Mouse (Mus musculus) lung, embryonic 16.5 days (tissue): ENCODE results near the gene Cmas. TPM values are rescaled to one million over a fixed set of nuclear protein-coding genes. Genes with fewer than 3 reads are reported as not detected.
A peak's percentile ranks its signal among the peaks of the same experiment; 100 is the strongest.

Experiments used
- ATAC-seq: fragments of 200-750 bp; cut with Nextera tagmentation; 2 replicates; pipeline ENCODE4 v1.8.0; 2017; ENCODE audit warnings: low read depth, mild to moderate bottlenecking, moderate library complexity
- H3K27ac ChIP-seq: fragments of 300-500 bp; sonication (generic); 2 replicates; pipeline ENCODE4 v1.5.1; 2014; ENCODE audit warnings: mild to moderate bottlenecking, control low read depth, low read length
- H3K27me3 ChIP-seq: fragments of 300-500 bp; sonication (generic); 2 replicates; pipeline ENCODE4 v1.6.1; 2014; ENCODE audit warnings: low read depth, low read length, mixed read lengths; ENCODE audit not compliant: control insufficient read depth, insufficient read depth
- H3K36me3 ChIP-seq: fragments of 300-500 bp; sonication (generic); 2 replicates; pipeline ENCODE4 v1.6.1; 2014; ENCODE audit warnings: low read length; ENCODE audit not compliant: control insufficient read depth, insufficient read depth
- H3K4me1 ChIP-seq: fragments of 300-500 bp; sonication (generic); replicated peaks from 2 replicates; pipeline ENCODE4 v1.6.1; 2014; ENCODE audit warnings: low read length, mixed read lengths; ENCODE audit not compliant: control insufficient read depth, insufficient read depth
- H3K4me2 ChIP-seq: fragments of 300-500 bp; sonication (generic); 2 replicates; pipeline ENCODE4 v1.6.1; 2014; ENCODE audit warnings: low read depth, low read length, control low read depth
- H3K4me3 ChIP-seq: fragments of 300-500 bp; sonication (generic); 2 replicates; pipeline ENCODE4 v1.5.1; 2014; ENCODE audit warnings: mild to moderate bottlenecking, low read length, control low read depth
- H3K9ac ChIP-seq: fragments of 300-500 bp; sonication (generic); 2 replicates; pipeline ENCODE4 v1.6.1; 2014; ENCODE audit warnings: low read length, control low read depth
- H3K9me3 ChIP-seq: fragments of 300-500 bp; sonication (generic); 2 replicates; pipeline ENCODE4 v1.6.1; 2016; ENCODE audit warnings: low read length; ENCODE audit not compliant: control insufficient read depth
- WGBS: fragments of 180-500 bp; shearing (Covaris S2); extraction: QIAGEN DNeasy Blood & Tissue Kit; methylation state at CpG from one replicate; pipeline ENCODE4 v1.1.7; 2014; 5-methylcytosine and 5-hydroxymethylcytosine counted together
- polyA plus RNA-seq: library from polyadenylated mRNA; unstranded; fragments of >200 nt; fragmentation: Nextera tagmentation; extraction: Ambion mirVana; gene quantifications from 2 replicates; pipeline ENCODE4 v1.2.1, GENCODE M21; 2015

Cmas gene
- 61.7 and 65.1 TPM in 2 replicates for polyA plus RNA-seq

DNA sequence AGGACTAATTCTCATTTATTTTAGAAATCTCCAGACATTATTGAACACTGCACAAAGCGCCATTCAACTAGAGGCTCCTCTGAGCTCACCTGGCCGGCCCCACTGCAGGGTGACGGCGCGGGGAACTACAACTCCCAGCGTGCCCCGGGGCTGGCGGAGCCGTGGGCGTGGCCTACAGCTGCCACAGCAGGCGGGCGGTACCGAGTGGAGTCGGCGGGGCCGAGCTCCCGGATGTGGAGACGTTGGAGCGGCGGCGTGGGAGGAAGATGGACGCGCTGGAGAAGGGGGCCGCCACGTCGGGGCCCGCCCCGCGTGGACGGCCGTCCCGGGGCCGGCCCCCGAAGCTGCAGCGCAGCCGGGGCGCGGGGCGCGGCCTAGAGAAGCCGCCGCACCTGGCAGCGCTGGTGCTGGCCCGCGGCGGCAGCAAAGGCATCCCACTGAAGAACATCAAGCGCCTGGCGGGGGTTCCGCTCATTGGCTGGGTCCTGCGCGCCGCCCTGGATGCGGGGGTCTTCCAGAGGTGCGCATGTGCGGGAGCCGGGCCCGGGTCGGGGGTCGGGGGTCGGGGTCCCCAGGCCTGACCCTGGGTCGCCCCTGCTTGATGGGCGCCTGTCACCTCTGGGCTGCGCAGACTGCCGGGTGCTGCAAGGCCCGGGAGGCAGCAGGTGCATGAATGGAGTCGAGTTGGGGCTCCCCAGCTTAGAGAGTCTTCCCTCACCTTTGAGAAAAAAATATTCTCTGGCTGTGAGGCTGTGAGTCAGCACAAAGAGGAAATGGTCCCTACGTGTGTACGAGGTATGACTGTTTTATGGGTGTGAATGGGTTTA is at the start of gene Cmas:
Cmas (plus strand) TSS at position 180 of the 827 bp plus-strand sequence.
- H3K36me3 ChIP-seq: no peaks in the 10 kb centered on the region
- H3K27me3 ChIP-seq: peaks cover 3% of the 10 kb centered on the region; the same call in 1 of the 2 replicates
- H3K4me3 ChIP-seq: peak within 1 kb of the TSS; percentile 82
- WGBS: under 1% methylated on average over 59 of the region's 68 CpGs
- H3K9ac ChIP-seq: peak within 1 kb of the TSS; percentile 89
- peak within 1 kb of the TSS; percentile 86 for H3K4me2 ChIP-seq
- no peaks in the 10 kb centered on the region for H3K9me3 ChIP-seq
- peak within 1 kb of the TSS; percentile 81 for H3K27ac ChIP-seq
- H3K4me1 ChIP-seq: peaks cover 11% of the 10 kb centered on the region
- peak; percentile 97 for ATAC-seq

DNA sequence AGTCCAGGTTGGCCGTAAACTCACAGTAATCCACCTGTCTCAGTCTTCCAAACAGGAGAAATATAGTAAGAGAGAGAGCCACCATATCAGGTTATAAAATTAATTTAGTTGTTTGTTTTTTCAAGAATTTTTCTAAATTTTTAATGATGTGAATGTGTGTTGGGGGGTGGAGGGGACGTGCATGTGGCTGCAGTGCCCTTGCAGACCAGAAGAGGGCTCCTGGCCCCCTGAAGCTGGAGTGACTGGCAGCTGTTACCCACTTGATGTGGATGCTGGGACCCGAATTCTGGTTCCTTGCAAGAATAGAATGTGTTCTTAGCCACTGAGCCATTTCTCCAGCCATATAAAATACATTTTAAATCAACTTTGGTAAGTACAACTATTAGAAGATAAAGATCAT is 49.8 kb upstream of the Cmas start:
- no peak overlapping the region for H3K9ac ChIP-seq
- H3K27me3 ChIP-seq: no peaks in the 10 kb centered on the region
- no peak overlapping the region for H3K4me2 ChIP-seq
- WGBS: 83% methylated on average over 3 of the region's 3 CpGs
- ATAC-seq: no peak
- H3K27ac ChIP-seq: no peak overlapping the region
- no peaks in the 10 kb centered on the region for H3K36me3 ChIP-seq
- peaks cover 18% of the 10 kb centered on the region for H3K4me1 ChIP-seq
- no peaks in the 10 kb centered on the region for H3K9me3 ChIP-seq
- H3K4me3 ChIP-seq: no peak overlapping the region

DNA sequence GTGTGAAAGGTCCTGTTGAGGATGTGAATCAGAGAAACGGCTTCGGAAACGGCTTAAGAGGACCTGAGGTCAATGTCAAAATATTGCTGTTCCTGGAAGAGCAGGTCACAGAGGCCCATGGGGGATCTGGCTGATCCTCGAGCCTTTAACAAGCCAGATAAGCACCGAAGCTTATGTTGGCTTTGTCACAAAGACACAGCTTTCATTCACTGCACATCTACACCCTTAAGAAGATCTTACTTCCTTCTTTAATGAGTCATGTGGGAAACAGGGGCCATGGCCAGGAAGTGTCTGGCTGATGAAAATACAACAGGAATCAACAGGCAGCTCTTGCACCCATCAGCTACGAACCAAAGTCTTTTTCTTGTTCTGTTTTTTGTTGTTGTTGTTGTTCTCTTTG is 48.1 kb upstream of the Cmas start:
- H3K27me3 ChIP-seq: no peaks in the 10 kb centered on the region
- H3K4me3 ChIP-seq: no peak overlapping the region
- no peak for ATAC-seq
- 77% methylated on average over 6 of the region's 6 CpGs for whole genome bisulfite sequencing
- H3K9me3 ChIP-seq: no peaks in the 10 kb centered on the region
- H3K9ac ChIP-seq: no peak overlapping the region
- H3K27ac ChIP-seq: no peak overlapping the region
- no peak overlapping the region for H3K4me2 ChIP-seq
- no peaks in the 10 kb centered on the region for H3K36me3 ChIP-seq
- H3K4me1 ChIP-seq: peaks cover 14% of the 10 kb centered on the region

GRCm38 (mm10) chr6:142710690-142711089 is 45.8 kb upstream of the Cmas start:
- Histone ChIP-seq H3K4me2 (peak overlapping the region; percentile 13; the same call in 1 of the 2 replicates), H3K4me3 (no peak overlapping the region), H3K27ac (peak overlapping the region; percentile 84), H3K36me3 (no peaks in the 10 kb centered on the region), H3K27me3 (no peaks in the 10 kb centered on the region), H3K4me1 (peaks cover 12% of the 10 kb centered on the region), H3K9ac (no peak overlapping the region), H3K9me3 (0 out of 2 replicates have a peak, but pooled peaks cover 2% of the 10 kb centered on the region)
- 49% methylated on average over 6 of the region's 6 CpGs for WGBS
- ATAC-seq: peak; percentile 64

GRCm38 (mm10) chr6:142711106-142711505 is 45.4 kb upstream of the Cmas start:
- Histone ChIP-seq H3K27me3 (no peaks in the 10 kb centered on the region), H3K27ac (peak overlapping the region; percentile 84), H3K4me1 (peaks cover 12% of the 10 kb centered on the region), H3K9ac (no peak overlapping the region), H3K4me3 (no peak overlapping the region), H3K36me3 (no peaks in the 10 kb centered on the region), H3K4me2 (peak overlapping the region; percentile 13; the same call in 1 of the 2 replicates), H3K9me3 (0 out of 2 replicates have a peak, but pooled peaks cover 2% of the 10 kb centered on the region)
- peak; percentile 67 for ATAC-seq
- WGBS: 24% methylated on average over 4 of the region's 4 CpGs

DNA sequence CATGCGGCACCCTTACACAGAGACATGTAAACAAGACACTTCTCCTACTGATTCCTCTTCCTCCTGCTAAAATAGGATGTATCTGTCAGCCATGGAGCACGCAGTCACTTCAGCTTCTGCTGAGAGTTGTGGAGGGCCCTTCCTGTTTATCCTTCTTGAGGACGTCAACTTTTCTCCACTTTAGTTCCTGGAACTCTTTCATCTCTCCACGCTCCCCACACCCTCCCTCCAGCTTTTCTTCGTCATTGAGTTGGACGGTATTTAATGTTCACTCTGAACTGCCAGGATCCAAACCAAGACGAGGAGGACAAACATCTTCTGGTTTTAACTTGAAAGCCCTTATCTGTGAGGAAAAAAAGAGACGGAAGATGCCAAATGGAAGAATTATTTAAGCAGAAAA is 41.5 kb upstream of the Cmas start:
- Histone ChIP-seq H3K36me3 (no peaks in the 10 kb centered on the region), H3K4me2 (no peak overlapping the region), H3K9me3 (0 out of 2 replicates have a peak, but pooled peaks cover 2% of the 10 kb centered on the region), H3K27ac (no peak overlapping the region), H3K27me3 (no peaks in the 10 kb centered on the region), H3K9ac (no peak overlapping the region), H3K4me1 (peaks cover 12% of the 10 kb centered on the region), H3K4me3 (no peak overlapping the region)
- peak; percentile 34 for ATAC-seq
- WGBS: 20% methylated on average over 8 of the region's 8 CpGs

GRCm38 (mm10) chr6:142717186-142717585 is 39.3 kb upstream of the Cmas start:
- Histone ChIP-seq H3K36me3 (no peaks in the 10 kb centered on the region), H3K27ac (no peak overlapping the region), H3K4me2 (no peak overlapping the region), H3K4me3 (no peak overlapping the region), H3K9ac (no peak overlapping the region), H3K4me1 (no peaks in the 10 kb centered on the region; the same call in 1 of the 2 replicates), H3K9me3 (0 out of 2 replicates have a peak, but pooled peaks cover 2% of the 10 kb centered on the region), H3K27me3 (no peaks in the 10 kb centered on the region)
- 42% methylated on average over 4 of the region's 4 CpGs for WGBS
- ATAC-seq: no peak

DNA sequence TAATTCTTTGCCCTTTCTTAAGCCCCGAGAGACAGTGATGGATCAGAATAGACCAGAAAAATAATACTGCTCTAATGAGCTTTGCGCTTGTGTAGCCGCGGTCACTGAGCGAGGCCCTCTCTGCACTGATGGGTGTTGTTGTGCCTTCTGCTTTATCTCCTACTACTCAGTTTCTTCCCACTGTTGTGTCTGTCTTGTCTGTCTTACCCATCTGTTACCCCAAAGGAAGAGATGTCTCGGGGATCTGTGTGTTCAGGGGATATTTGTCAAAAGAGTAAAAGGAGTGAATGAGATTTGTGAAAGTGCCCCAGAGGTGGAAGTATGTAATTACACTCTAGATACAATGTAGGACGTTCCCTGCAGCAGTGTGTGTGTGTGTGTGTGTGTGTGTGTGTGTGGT is 38.3 kb upstream of the Cmas start:
- Histone ChIP-seq H3K4me2 (no peak overlapping the region), H3K9ac (no peak overlapping the region), H3K36me3 (no peaks in the 10 kb centered on the region), H3K4me1 (no peaks in the 10 kb centered on the region; the same call in 1 of the 2 replicates), H3K27ac (no peak overlapping the region), H3K27me3 (no peaks in the 10 kb centered on the region), H3K9me3 (0 out of 2 replicates have a peak, but pooled peaks cover 2% of the 10 kb centered on the region), H3K4me3 (no peak overlapping the region)
- WGBS: 48% methylated on average over 7 of the region's 7 CpGs
- no peak for ATAC-seq

GRCm38 (mm10) chr6:142720641-142721040 is 35.8 kb upstream of the Cmas start:
- ATAC-seq: no peak
- no peaks in the 10 kb centered on the region for H3K9me3 ChIP-seq
- H3K27ac ChIP-seq: no peak overlapping the region
- no peaks in the 10 kb centered on the region; the same call in 1 of the 2 replicates for H3K4me1 ChIP-seq
- H3K36me3 ChIP-seq: no peaks in the 10 kb centered on the region
- no peak overlapping the region for H3K4me3 ChIP-seq
- no peak overlapping the region for H3K9ac ChIP-seq
- 63% methylated on average over 6 of the region's 6 CpGs for WGBS
- H3K4me2 ChIP-seq: no peak overlapping the region
- no peaks in the 10 kb centered on the region for H3K27me3 ChIP-seq
